Mouse (Mus musculus): ENCODE results near the gene Zbtb26. TPM values are rescaled to one million over a fixed set of nuclear protein-coding genes. Genes with fewer than 3 reads are reported as not detected.

Zbtb26 gene
- polyA plus RNA-seq, 1 experiment from 2014 or later, result 13.3 TPM

DNA sequence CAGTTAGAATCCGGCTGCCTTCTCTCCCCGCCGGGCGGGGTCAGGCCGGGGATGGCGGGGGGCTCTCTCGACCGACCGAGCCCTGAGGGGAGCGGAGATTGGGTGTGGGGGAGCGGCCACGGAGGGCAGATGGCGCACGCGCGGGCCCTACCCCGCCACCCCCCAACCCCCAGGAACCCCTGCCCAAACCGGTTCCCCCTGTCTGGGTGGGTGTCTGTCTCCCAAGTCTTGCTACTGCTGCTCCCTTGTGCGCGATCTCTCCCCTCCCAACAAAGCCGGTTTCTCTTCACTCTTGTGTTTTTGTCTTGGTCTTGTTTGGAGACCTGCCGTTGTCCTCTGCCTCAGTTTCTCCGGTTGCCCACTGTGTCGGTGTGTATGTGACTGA lies 9.4 kb upstream of the Zbtb26 start:
- Histone ChIP-seq H3K9ac (ENCODE audit: low read length) (peak overlapping the region; percentile 91), H3K4me3 (ENCODE audit: low read depth, low read length) (peak overlapping the region; percentile 92), H3K27me3 (ENCODE audit: control insufficient read depth, insufficient read depth, low read length) (no peaks in the 10 kb centered on the region), H3K27ac (ENCODE audit: low read depth, low read length) (peak overlapping the region; percentile 70), H3K4me2 (ENCODE audit: low read depth) (peak overlapping the region; percentile 86), H3K4me1 (ENCODE audit: control insufficient read depth, insufficient read depth, low read length) (peaks cover 5% of the 10 kb centered on the region), H3K36me3 (ENCODE audit: control insufficient read depth, insufficient read depth, low read length) (no peaks in the 10 kb centered on the region), H3K9me3 (ENCODE audit: control insufficient read depth, low read length) (no peaks in the 10 kb centered on the region)
- ATAC-seq (ENCODE audit: insufficient read depth, low FRiP score, low TSS enrichment) (peak; percentile 85), DNase-seq (ENCODE audit: low spot score) (no peak)
- WGBS, result under 1% methylated on average over 15 of the region's 24 CpGs

GRCm38 (mm10) chr2:37451667-37452375 lies 8.9 kb upstream of the Zbtb26 start:
- no peaks in the 10 kb centered on the region for H3K27me3 ChIP-seq (ENCODE audit: control insufficient read depth, insufficient read depth, low read length)
- H3K9ac ChIP-seq (ENCODE audit: low read length), result peak overlapping the region; percentile 91
- H3K9me3 ChIP-seq (ENCODE audit: control insufficient read depth, low read length), result no peaks in the 10 kb centered on the region
- peak overlapping the region; percentile 70 for H3K27ac ChIP-seq (ENCODE audit: low read depth, low read length)
- peak overlapping the region; percentile 86 for H3K4me2 ChIP-seq (ENCODE audit: low read depth)
- peak overlapping the region; percentile 92 for H3K4me3 ChIP-seq (ENCODE audit: low read depth, low read length)
- H3K36me3 ChIP-seq (ENCODE audit: control insufficient read depth, insufficient read depth, low read length), result no peaks in the 10 kb centered on the region
- H3K4me1 ChIP-seq (ENCODE audit: control insufficient read depth, insufficient read depth, low read length), result peaks cover 5% of the 10 kb centered on the region
- peak; percentile 97 for DNase-seq (ENCODE audit: low spot score)
- WGBS, result 13% methylated on average over 32 of the region's 44 CpGs
- ATAC-seq (ENCODE audit: insufficient read depth, low FRiP score, low TSS enrichment), result peak; percentile 97

DNA sequence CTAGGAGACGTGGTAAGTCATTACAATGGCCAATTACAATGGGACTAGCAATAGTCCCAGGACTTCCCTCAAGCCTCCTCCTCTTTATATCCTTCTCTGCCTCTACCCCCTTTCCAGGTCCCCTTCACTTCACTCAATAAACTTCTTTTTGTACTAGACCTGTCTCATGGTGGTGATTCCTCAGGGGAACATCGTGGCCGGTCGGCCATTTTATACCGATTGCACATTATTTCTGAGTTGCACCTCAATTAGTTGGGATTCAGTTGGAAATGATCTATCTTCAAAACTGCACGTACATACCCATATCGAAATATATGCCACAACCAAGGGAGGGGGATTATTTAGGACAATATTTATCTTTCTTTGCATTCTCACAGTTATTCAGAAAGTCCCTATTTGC lies 11.3 kb downstream of the Zbtb26 start:
- peak overlapping the region; percentile 73 for H3K4me2 ChIP-seq (ENCODE audit: low read depth)
- peak overlapping the region; percentile 92 for H3K4me3 ChIP-seq (ENCODE audit: low read depth, low read length)
- 31% methylated on average over 7 of the region's 7 CpGs for WGBS
- DNase-seq (ENCODE audit: low spot score) (peak; percentile 17), ATAC-seq (ENCODE audit: insufficient read depth, low FRiP score, low TSS enrichment) (peak; percentile 51)
- H3K27me3 ChIP-seq (ENCODE audit: control insufficient read depth, insufficient read depth, low read length), result no peaks in the 10 kb centered on the region
- H3K4me1 ChIP-seq (ENCODE audit: control insufficient read depth, insufficient read depth, low read length), result peaks cover 6% of the 10 kb centered on the region; the same call in 1 of the 2 replicates
- peak overlapping the region; percentile 97 for H3K27ac ChIP-seq (ENCODE audit: low read depth, low read length)
- no peaks in the 10 kb centered on the region for H3K9me3 ChIP-seq (ENCODE audit: control insufficient read depth, low read length)
- peak overlapping the region; percentile 87 for H3K9ac ChIP-seq (ENCODE audit: low read length)
- H3K36me3 ChIP-seq (ENCODE audit: control insufficient read depth, insufficient read depth, low read length), result peaks cover 3% of the 10 kb centered on the region; the same call in 1 of the 2 replicates

DNA sequence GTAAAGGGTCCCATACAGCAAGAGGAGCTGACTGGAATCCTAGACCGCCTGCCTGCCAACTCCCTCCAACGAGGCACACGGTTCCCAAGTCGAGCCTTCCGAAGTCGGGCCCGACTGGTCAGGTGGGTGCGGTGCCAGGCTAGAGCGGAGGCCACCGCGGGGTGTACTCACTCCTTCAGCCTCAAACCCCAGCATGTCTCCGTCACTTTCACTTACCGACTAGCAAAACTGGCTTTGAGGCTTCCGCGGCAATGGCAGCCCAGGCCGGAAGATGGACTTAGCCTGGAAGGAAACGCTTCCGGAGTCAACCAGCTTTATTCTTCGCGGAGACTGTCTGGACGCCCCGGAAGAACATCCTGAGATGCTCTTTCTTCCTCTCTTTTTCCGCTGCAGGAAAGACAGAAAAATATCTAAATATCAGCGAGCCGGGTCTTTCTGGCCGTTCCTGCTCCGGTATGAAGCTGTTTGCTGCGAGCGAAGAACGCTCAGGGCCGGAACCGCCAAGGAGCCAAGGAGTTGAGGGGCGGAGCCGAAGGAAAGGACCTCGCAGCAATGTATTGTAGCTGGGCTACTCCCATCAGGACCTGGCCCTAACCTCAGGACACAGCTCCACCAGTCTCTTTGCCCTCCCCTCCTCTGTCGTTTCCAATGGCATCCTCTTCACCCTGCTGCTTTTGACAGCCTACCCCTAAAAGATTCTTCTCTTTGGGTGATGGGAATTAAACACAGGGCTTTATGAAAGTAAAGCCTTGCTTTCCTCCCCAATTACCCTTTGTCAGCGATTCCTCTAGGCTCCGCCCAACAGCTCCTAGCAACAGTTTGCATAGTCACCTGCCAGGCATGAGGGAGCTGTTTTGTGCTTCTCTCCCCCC lies 12.1 kb downstream of the Zbtb26 start:
- Histone ChIP-seq H3K4me2 (ENCODE audit: low read depth) (peak overlapping the region; percentile 73), H3K36me3 (ENCODE audit: control insufficient read depth, insufficient read depth, low read length) (peaks cover 3% of the 10 kb centered on the region; the same call in 1 of the 2 replicates), H3K9ac (ENCODE audit: low read length) (peak overlapping the region; percentile 87), H3K4me3 (ENCODE audit: low read depth, low read length) (peak overlapping the region; percentile 92), H3K4me1 (ENCODE audit: control insufficient read depth, insufficient read depth, low read length) (peaks cover 6% of the 10 kb centered on the region; the same call in 1 of the 2 replicates), H3K9me3 (ENCODE audit: control insufficient read depth, low read length) (no peaks in the 10 kb centered on the region), H3K27ac (ENCODE audit: low read depth, low read length) (peak overlapping the region; percentile 97), H3K27me3 (ENCODE audit: control insufficient read depth, insufficient read depth, low read length) (no peaks in the 10 kb centered on the region)
- WGBS, result under 1% methylated on average over 38 of the region's 38 CpGs
- ATAC-seq (ENCODE audit: insufficient read depth, low FRiP score, low TSS enrichment), result peak; percentile 97
- peak; percentile 90 for DNase-seq (ENCODE audit: low spot score)

- H3K36me3 ChIP-seq (ENCODE audit: control insufficient read depth, insufficient read depth, low read length), result no peaks in the 10 kb centered on the region; the same call in 1 of the 2 replicates
- DNase-seq (ENCODE audit: low spot score), result peak; percentile 10
- H3K4me1 ChIP-seq (ENCODE audit: control insufficient read depth, insufficient read depth, low read length), result peaks cover 4% of the 10 kb centered on the region
- H3K27ac ChIP-seq (ENCODE audit: low read depth, low read length), result no peak overlapping the region
- 66% methylated on average over 3 of the region's 3 CpGs for WGBS
- H3K27me3 ChIP-seq (ENCODE audit: control insufficient read depth, insufficient read depth, low read length), result no peaks in the 10 kb centered on the region
- H3K9me3 ChIP-seq (ENCODE audit: control insufficient read depth, low read length), result no peaks in the 10 kb centered on the region
- H3K9ac ChIP-seq (ENCODE audit: low read length), result no peak overlapping the region
- no peak overlapping the region for H3K4me3 ChIP-seq (ENCODE audit: low read depth, low read length)
- ATAC-seq (ENCODE audit: insufficient read depth, low FRiP score, low TSS enrichment), result no peak
- H3K4me2 ChIP-seq (ENCODE audit: low read depth), result no peak overlapping the region
Observed at GRCm38 (mm10) chr2:37423671-37424070, 19.3 kb downstream of the Zbtb26 start.

GRCm38 (mm10) chr2:37422306-37423304 lies 20.3 kb downstream of the Zbtb26 start, which contains the start of gene Rc3h2:
Gene Rc3h2 (minus strand): TSS chr2:37422903.
- ATAC-seq (ENCODE audit: insufficient read depth, low FRiP score, low TSS enrichment) (peak; percentile 99), DNase-seq (ENCODE audit: low spot score) (peak; percentile 95)
- Histone ChIP-seq H3K36me3 (ENCODE audit: control insufficient read depth, insufficient read depth, low read length) (no peaks in the 10 kb centered on the region), H3K27me3 (ENCODE audit: control insufficient read depth, insufficient read depth, low read length) (no peaks in the 10 kb centered on the region), H3K9me3 (ENCODE audit: control insufficient read depth, low read length) (no peaks in the 10 kb centered on the region), H3K4me1 (ENCODE audit: control insufficient read depth, insufficient read depth, low read length) (peaks cover 4% of the 10 kb centered on the region), H3K4me3 (ENCODE audit: low read depth, low read length) (peak within 1 kb of the TSS; percentile 90), H3K27ac (ENCODE audit: low read depth, low read length) (peak within 1 kb of the TSS; percentile 92), H3K9ac (ENCODE audit: low read length) (peak within 1 kb of the TSS; percentile 96), H3K4me2 (ENCODE audit: low read depth) (peak within 1 kb of the TSS; percentile 55)
- WGBS, result under 1% methylated on average over 60 of the region's 75 CpGs

GRCm38 (mm10) chr2:37421903-37422302 lies 21.0 kb downstream of the Zbtb26 start:
- 11% methylated on average over 3 of the region's 3 CpGs for WGBS
- ATAC-seq (ENCODE audit: insufficient read depth, low FRiP score, low TSS enrichment) (no peak), DNase-seq (ENCODE audit: low spot score) (no peak)
- peak overlapping the region; percentile 96 for H3K9ac ChIP-seq (ENCODE audit: low read length)
- no peaks in the 10 kb centered on the region for H3K9me3 ChIP-seq (ENCODE audit: control insufficient read depth, low read length)
- no peaks in the 10 kb centered on the region for H3K36me3 ChIP-seq (ENCODE audit: control insufficient read depth, insufficient read depth, low read length)
- H3K4me3 ChIP-seq (ENCODE audit: low read depth, low read length), result peak overlapping the region; percentile 90
- peak overlapping the region; percentile 92 for H3K27ac ChIP-seq (ENCODE audit: low read depth, low read length)
- H3K4me1 ChIP-seq (ENCODE audit: control insufficient read depth, insufficient read depth, low read length), result peaks cover 4% of the 10 kb centered on the region
- H3K4me2 ChIP-seq (ENCODE audit: low read depth), result peak overlapping the region; percentile 55
- no peaks in the 10 kb centered on the region for H3K27me3 ChIP-seq (ENCODE audit: control insufficient read depth, insufficient read depth, low read length)

DNA sequence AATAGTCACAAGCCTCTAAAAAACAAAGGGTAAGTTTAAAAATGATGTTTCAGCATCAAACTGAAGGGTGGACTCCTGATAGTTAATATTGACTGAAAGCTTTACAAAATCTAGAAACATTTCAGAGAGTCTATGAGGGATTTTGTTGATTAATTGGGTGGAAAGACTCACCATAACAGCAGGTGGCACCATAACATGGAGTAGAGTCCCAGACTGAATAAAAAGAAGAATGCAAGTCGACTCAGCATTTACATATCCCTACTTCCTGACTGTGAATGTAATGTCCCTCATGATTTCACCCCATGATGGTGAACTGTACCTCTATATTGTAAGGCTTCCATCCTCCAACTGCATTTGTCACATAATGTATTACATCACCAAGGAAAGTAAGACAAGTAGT lies 47.4 kb downstream of the Zbtb26 start:
- no peak for DNase-seq (ENCODE audit: low spot score)
- Histone ChIP-seq H3K4me3 (ENCODE audit: low read depth, low read length) (no peak overlapping the region), H3K4me2 (ENCODE audit: low read depth) (no peak overlapping the region), H3K9me3 (ENCODE audit: control insufficient read depth, low read length) (no peaks in the 10 kb centered on the region), H3K27me3 (ENCODE audit: control insufficient read depth, insufficient read depth, low read length) (no peaks in the 10 kb centered on the region), H3K27ac (ENCODE audit: low read depth, low read length) (no peak overlapping the region), H3K4me1 (ENCODE audit: control insufficient read depth, insufficient read depth, low read length) (no peaks in the 10 kb centered on the region), H3K36me3 (ENCODE audit: control insufficient read depth, insufficient read depth, low read length) (peaks cover 5% of the 10 kb centered on the region), H3K9ac (ENCODE audit: low read length) (no peak overlapping the region)
- 89% methylated on average over 1 of the region's 1 CpGs for WGBS
- ATAC-seq (ENCODE audit: insufficient read depth, low FRiP score, low TSS enrichment), result no peak
